Mouse (Mus musculus): ENCODE results near the gene Syne3. TPM values are rescaled to one million over a fixed set of nuclear protein-coding genes. Genes with fewer than 3 reads are reported as not detected.

The Syne3 gene
- total RNA-seq, 4 experiments from 2014 or later, result 2.0 to 3.0 (median 2.8) TPM

GRCm38 (mm10) chr12:104925035-104925434, 84.6 kb downstream of the Syne3 start:
- DNase-seq (ENCODE audit: low spot score in 2 of 2), result no peak

GRCm38 (mm10) chr12:104924546-104924945, 85.1 kb downstream of the Syne3 start:
- no peak for DNase-seq (ENCODE audit: low spot score in 2 of 2)

- no peak for DNase-seq (ENCODE audit: low spot score in 2 of 2)
Observed at GRCm38 (mm10) chr12:104923948-104924388, 85.6 kb downstream of the Syne3 start.

- no peak for DNase-seq (ENCODE audit: low spot score in 2 of 2)
Observed at GRCm38 (mm10) chr12:104922647-104923046, 87.0 kb downstream of the Syne3 start.

- no peak for DNase-seq (ENCODE audit: low spot score in 2 of 2)
Observed at GRCm38 (mm10) chr12:104921071-104921470, 88.5 kb downstream of the Syne3 start.

- no peak for DNase-seq (ENCODE audit: low spot score in 2 of 2)
Observed at GRCm38 (mm10) chr12:104919247-104919646, 90.4 kb downstream of the Syne3 start.

GRCm38 (mm10) chr12:104917927-104918326, 91.7 kb downstream of the Syne3 start:
- DNase-seq (ENCODE audit: low spot score in 2 of 2), result no peak

GRCm38 (mm10) chr12:104917297-104917696, 92.3 kb downstream of the Syne3 start:
- no peak for DNase-seq (ENCODE audit: low spot score in 2 of 2)

GRCm38 (mm10) chr12:104916776-104917175, 92.8 kb downstream of the Syne3 start:
- DNase-seq (ENCODE audit: low spot score in 2 of 2), result no peak

- no peak for DNase-seq (ENCODE audit: low spot score in 2 of 2)
Observed at GRCm38 (mm10) chr12:104915681-104916080, 93.9 kb downstream of the Syne3 start.

GRCm38 (mm10) chr12:104912990-104913389, 96.6 kb downstream of the Syne3 start:
- no peak for DNase-seq (ENCODE audit: low spot score in 2 of 2)

- peak in 1 of 2 experiments; percentile 77 for DNase-seq (ENCODE audit: low spot score in 2 of 2)
Observed at GRCm38 (mm10) chr12:104912281-104912933, 97.2 kb downstream of the Syne3 start.

- no peak for DNase-seq (ENCODE audit: low spot score in 2 of 2)
Observed at GRCm38 (mm10) chr12:104909750-104910149, 99.9 kb downstream of the Syne3 start.

GRCm38 (mm10) chr12:104908986-104909385, 100.6 kb downstream of the Syne3 start:
- no peak for DNase-seq (ENCODE audit: low spot score in 2 of 2)

GRCm38 (mm10) chr12:104908024-104908781, 101.4 kb downstream of the Syne3 start:
- no peak for DNase-seq (ENCODE audit: low spot score in 2 of 2)

- no peak for DNase-seq (ENCODE audit: low spot score in 2 of 2)
Observed at GRCm38 (mm10) chr12:104907133-104907532, 102.5 kb downstream of the Syne3 start.

GRCm38 (mm10) chr12:104904138-104904537, 105.5 kb downstream of the Syne3 start:
- no peak for DNase-seq (ENCODE audit: low spot score in 2 of 2)

- DNase-seq (ENCODE audit: low spot score in 2 of 2), result no peak
Observed at GRCm38 (mm10) chr12:104902392-104903053, 107.1 kb downstream of the Syne3 start.

- no peak for DNase-seq (ENCODE audit: low spot score in 2 of 2)
Observed at GRCm38 (mm10) chr12:104901320-104901719, 108.3 kb downstream of the Syne3 start.

GRCm38 (mm10) chr12:104899835-104900234, 109.8 kb downstream of the Syne3 start:
- DNase-seq (ENCODE audit: low spot score in 2 of 2), result no peak

- no peak for DNase-seq (ENCODE audit: low spot score in 2 of 2)
Observed at GRCm38 (mm10) chr12:104899161-104899560, 110.4 kb downstream of the Syne3 start.

- DNase-seq (ENCODE audit: low spot score in 2 of 2), result no peak
Observed at GRCm38 (mm10) chr12:104898718-104899117, 110.9 kb downstream of the Syne3 start.

Measured in left cerebral cortex, adult 8-10 months (tissue).